Mouse (Mus musculus): Measurements from ENCODE around the gene Wasf2. TPM values are rescaled to one million over a fixed set of nuclear protein-coding genes. Genes with fewer than 3 reads are reported as not detected.
"Not testable (repeated sequence)": the region's sequence is repeated elsewhere in the genome, so short reads cannot be mapped to it uniquely, and the experiment has no call there.

Wasf2 gene
- polyA plus RNA-seq, 1 experiment from 2014 or later = 49.1 TPM

DNA sequence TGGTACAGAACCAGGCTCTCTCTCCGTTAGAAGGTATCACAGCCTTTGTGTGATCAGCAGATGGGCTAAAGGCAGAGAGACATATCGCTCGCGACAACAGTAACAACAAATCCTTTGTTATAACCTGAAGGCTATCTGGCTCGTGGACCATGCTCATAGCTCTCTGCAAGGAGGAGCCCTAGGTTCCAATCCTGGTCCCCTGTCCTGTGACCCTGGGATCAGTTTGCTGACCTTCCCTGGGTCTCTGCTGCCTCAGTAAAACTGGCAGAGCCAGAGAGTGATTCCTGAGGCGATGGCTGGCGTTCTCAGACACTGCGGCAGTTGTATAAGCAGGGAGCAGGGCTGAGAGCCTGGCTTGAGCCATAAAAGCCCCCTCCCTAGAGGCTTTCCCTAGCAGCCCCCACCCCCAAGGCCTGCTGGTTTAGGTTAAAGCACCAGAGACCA is 40.0 kb upstream of the Wasf2 start:
- peaks cover 6% of the 10 kb centered on the region; the same call in 1 of the 2 replicates for H3K27me3 ChIP-seq
- H3K27ac ChIP-seq = peak overlapping the region; percentile 84
- H3K9ac ChIP-seq = peak overlapping the region; percentile 41
- H3K4me2 ChIP-seq (replicated peaks) = peak overlapping the region; percentile 8; the same call in 1 of the 2 replicates
- no peaks in the 10 kb centered on the region for H3K36me3 ChIP-seq
- 38% methylated on average over 8 of the region's 8 CpGs for WGBS
- H3K4me1 ChIP-seq = peaks cover 80% of the 10 kb centered on the region
- ATAC-seq (ENCODE audit: low FRiP score) = no peak
- no peaks in the 10 kb centered on the region for H3K9me3 ChIP-seq (replicated peaks)
- H3K4me3 ChIP-seq = no peak overlapping the region

DNA sequence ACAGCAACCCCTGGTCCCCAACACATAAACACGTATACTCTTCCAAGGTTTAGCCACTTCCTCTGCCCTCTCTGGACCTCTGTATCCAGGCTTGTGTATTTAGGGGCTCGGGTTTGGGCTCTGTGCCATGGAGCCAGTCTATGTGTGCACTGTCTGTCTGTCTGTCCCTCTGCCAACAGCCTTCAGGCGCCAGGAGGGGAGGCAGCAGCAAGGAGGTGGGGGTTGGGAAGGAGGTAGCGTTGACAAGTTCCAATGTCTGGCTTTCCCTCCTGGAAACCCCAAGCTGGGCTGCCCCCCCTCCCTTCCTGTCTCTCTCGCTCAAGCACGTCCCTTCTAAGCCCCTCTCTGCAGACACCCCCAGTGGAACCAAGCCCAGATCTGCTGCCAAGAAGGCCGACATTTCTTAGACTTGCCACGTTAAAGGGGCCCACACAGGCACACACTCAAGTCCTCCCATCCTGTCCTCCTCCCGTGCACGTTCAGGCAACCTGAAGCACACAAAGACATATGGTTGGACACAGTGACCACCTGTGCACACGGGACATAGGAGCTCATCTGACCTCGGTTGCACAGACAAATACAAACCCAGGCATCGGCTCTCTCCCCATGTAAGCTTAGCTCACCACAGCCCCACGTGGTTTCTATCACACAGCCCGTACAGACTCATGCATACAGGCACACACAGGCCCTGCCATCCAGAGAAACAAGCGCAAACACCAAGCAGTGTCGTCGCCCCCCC is 39.4 kb upstream of the Wasf2 start:
- WGBS = 43% methylated on average over 18 of the region's 18 CpGs
- no peaks in the 10 kb centered on the region for H3K9me3 ChIP-seq (replicated peaks)
- no peaks in the 10 kb centered on the region for H3K36me3 ChIP-seq
- H3K9ac ChIP-seq = peak overlapping the region; percentile 41; the same call in 1 of the 2 replicates
- no peak overlapping the region for H3K4me3 ChIP-seq
- ATAC-seq (ENCODE audit: low FRiP score) = no peak
- H3K27me3 ChIP-seq = 0 out of 2 replicates have a peak, but pooled peaks cover 3% of the 10 kb centered on the region
- peak overlapping the region; percentile 84 for H3K27ac ChIP-seq
- H3K4me2 ChIP-seq (replicated peaks) = peak overlapping the region; percentile 8; the same call in 1 of the 2 replicates
- peaks cover 79% of the 10 kb centered on the region for H3K4me1 ChIP-seq

DNA sequence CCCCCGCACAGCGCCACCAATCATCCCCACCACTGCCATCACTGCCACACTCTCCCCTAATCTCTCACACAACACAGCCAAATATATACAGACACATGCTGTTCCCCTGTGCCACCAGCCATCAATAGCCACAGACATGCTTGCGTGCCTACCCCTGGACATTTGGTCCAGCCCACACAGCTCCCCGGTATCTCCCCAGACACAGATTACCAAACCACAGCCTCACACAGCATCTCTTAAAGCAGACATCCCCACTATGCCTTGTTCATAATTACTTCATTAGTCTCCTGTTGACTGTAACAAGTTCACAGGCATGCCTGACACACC is 38.9 kb upstream of the Wasf2 start:
- no peaks in the 10 kb centered on the region for H3K36me3 ChIP-seq
- WGBS = 81% methylated on average over 4 of the region's 4 CpGs
- no peak overlapping the region for H3K9ac ChIP-seq
- H3K4me3 ChIP-seq = no peak overlapping the region
- H3K9me3 ChIP-seq (replicated peaks) = no peaks in the 10 kb centered on the region
- no peak overlapping the region for H3K4me2 ChIP-seq (replicated peaks)
- H3K4me1 ChIP-seq = peaks cover 74% of the 10 kb centered on the region
- ATAC-seq (ENCODE audit: low FRiP score) = no peak
- peak overlapping the region; percentile 84; the same call in 1 of the 2 replicates for H3K27ac ChIP-seq
- 0 out of 2 replicates have a peak, but pooled peaks cover 3% of the 10 kb centered on the region for H3K27me3 ChIP-seq

DNA sequence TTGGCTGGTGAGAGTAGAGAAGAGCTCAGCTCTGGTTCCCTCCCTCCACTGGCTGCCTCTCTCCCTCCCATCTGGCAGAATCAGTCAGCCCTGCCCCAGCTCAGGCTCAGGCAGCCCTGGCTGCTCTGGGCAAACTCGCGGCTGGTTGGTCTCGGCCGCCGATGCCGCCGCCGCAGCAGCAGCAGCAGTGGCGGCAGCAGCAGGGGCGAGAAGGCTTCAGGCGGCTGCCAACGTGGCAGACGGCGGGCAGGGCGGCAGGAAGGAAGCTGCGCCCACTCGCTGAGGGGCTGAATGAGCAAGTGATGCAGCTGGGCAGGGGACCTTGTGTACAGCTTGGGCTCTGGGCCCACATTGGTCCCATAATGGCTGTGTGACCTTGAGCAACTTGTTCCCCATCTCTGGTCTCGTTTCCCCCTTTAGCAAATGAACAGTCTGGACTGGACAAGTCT is 37.8 kb upstream of the Wasf2 start:
- Histone ChIP-seq H3K9ac (no peak overlapping the region), H3K4me3 (peak overlapping the region; percentile 10; the same call in 1 of the 2 replicates), H3K27me3 (0 out of 2 replicates have a peak, but pooled peaks cover 3% of the 10 kb centered on the region), H3K9me3 (replicated peaks) (no peaks in the 10 kb centered on the region), H3K27ac (peak overlapping the region; percentile 70), H3K36me3 (no peaks in the 10 kb centered on the region), H3K4me1 (peaks cover 66% of the 10 kb centered on the region), H3K4me2 (replicated peaks) (peak overlapping the region; percentile 38)
- WGBS = 6% methylated on average over 18 of the region's 18 CpGs
- 0 out of 2 replicates have a peak, but pooled peaks have one; percentile 34 for ATAC-seq (ENCODE audit: low FRiP score)

DNA sequence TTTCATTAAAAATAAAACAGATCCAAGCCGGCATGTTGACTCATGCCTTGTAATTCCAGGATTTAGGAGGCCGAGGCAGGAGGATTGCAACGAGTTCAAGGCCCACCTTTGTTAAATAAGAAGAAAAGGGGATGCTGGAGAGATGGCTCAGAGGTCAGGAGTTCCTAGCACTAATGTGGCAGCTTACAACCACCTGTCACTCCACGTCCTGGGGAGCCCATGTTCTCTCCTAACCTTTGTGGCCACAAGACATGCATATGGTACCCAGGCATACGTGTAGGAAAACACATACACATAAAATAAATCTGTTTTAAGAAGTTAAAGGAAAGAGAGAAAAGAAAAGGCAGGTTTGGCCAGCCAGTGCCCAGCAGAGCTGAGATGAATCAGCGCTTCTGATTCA is 37.2 kb upstream of the Wasf2 start:
- H3K9ac ChIP-seq = 0 out of 2 replicates have a peak overlapping the region, but pooled peaks have one; percentile 10
- peak overlapping the region; percentile 70 for H3K27ac ChIP-seq
- H3K4me3 ChIP-seq = no peak overlapping the region
- H3K36me3 ChIP-seq = no peaks in the 10 kb centered on the region
- no peak overlapping the region; the same call in 1 of the 2 replicates for H3K4me2 ChIP-seq (replicated peaks)
- ATAC-seq (ENCODE audit: low FRiP score) = no peak
- no peaks in the 10 kb centered on the region for H3K9me3 ChIP-seq (replicated peaks)
- 0 out of 2 replicates have a peak, but pooled peaks cover 3% of the 10 kb centered on the region for H3K27me3 ChIP-seq
- peaks cover 60% of the 10 kb centered on the region for H3K4me1 ChIP-seq
- 51% methylated on average over 6 of the region's 6 CpGs for WGBS

DNA sequence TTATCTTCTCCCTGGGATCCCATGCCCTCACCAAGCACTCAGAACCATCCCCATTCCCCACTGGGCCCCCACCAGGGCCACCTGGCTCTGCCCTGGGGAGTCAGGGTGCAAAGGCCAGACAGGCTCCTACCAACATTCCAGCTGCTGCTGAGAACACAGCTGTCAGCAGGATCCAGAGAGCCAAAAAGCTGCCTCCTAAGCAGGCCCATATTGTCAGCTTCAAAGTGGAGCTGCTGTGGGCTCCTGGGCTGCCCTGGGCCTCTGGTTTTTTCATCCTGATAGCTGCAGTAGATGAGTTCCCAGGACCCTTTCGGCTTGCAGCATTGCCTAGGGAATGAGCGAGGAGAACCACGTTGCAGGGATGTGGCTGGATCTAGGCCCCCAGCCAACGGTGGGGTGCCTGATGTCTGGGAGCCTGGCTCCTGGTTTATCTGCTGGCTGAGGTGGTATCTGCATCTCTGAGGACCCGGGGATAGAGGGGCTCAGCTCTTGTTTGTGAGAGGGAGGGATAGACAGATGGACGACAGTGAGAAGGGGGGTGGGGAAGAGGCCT is 36.7 kb upstream of the Wasf2 start:
- no peak for ATAC-seq (ENCODE audit: low FRiP score)
- 0 out of 2 replicates have a peak, but pooled peaks cover 3% of the 10 kb centered on the region for H3K27me3 ChIP-seq
- peaks cover 60% of the 10 kb centered on the region for H3K4me1 ChIP-seq
- peak overlapping the region; percentile 10; the same call in 1 of the 2 replicates for H3K9ac ChIP-seq
- H3K9me3 ChIP-seq (replicated peaks) = no peaks in the 10 kb centered on the region
- WGBS = 15% methylated on average over 6 of the region's 6 CpGs
- H3K4me3 ChIP-seq = no peak overlapping the region
- H3K36me3 ChIP-seq = no peaks in the 10 kb centered on the region
- peak overlapping the region; percentile 62 for H3K27ac ChIP-seq
- H3K4me2 ChIP-seq (replicated peaks) = no peak overlapping the region

DNA sequence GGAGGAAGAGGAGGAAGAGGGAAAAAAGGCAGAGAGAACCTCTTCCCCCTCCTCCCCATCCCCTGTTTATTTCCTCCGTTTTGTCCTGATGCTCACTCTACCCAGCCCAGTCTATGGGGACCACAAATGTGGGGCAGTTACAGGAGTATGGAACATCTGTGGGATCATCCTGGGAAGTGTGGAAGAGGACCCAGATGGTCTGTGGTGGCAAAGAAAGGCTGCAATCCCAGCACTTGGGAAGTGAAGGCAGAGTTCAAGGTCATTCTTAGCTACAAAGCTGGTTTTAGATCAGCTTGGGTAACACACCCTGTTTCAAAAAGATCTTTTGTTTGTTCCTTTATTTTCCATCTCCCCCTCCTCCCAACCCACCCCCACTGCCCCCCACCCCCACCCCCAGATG is 36.0 kb upstream of the Wasf2 start:
- Histone ChIP-seq H3K9ac (no peak overlapping the region; the same call in 1 of the 2 replicates), H3K9me3 (replicated peaks) (no peaks in the 10 kb centered on the region), H3K27me3 (0 out of 2 replicates have a peak, but pooled peaks cover 3% of the 10 kb centered on the region), H3K4me2 (replicated peaks) (no peak overlapping the region), H3K4me1 (peaks cover 60% of the 10 kb centered on the region), H3K36me3 (no peaks in the 10 kb centered on the region), H3K4me3 (no peak overlapping the region), H3K27ac (0 out of 2 replicates have a peak overlapping the region, but pooled peaks have one; percentile 5)
- no peak for ATAC-seq (ENCODE audit: low FRiP score)
- 20% methylated on average over 1 of the region's 1 CpGs for WGBS

DNA sequence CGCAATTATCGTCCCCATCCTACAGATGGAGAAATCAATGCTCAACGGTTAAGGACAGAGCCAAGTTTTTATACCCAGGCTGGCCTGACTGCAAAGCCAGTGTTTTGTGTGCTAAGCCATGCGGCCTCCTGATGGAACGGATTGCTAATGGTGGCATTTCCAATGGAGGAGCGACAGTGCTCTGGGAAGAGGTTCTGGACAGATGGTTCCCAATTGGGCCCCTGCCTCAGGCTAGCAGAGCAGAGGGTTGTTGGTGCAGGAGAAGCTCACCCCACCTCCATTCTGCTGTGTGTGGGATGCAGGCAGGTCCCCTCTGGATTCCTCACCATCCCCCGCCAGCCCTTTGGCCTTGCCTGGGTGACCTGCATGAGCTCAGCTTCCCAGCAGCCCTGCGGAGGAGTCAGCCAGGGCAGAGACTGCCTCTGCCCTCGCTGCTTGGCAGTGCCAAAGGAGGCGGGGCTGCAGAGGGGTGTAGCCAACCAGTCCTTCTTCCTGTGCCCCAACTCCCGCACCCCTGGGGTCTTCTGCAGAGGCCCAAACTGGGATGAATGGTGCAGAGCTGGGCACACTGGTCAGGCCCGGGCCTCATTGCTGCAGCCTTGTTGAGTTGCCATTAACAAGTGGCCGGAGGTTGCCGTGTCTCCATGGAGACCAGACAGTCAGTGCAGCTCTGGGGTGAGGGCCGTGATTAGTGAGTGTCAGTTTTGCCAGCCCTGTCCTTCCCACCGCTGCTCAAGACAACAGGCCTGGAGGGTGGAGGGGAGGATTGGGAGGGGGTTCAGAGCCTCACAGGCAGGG is 35.2 kb upstream of the Wasf2 start:
- Histone ChIP-seq H3K4me3 (no peak overlapping the region), H3K9ac (0 out of 2 replicates have a peak overlapping the region, but pooled peaks have one; percentile 15), H3K27me3 (no peaks in the 10 kb centered on the region), H3K36me3 (no peaks in the 10 kb centered on the region), H3K9me3 (replicated peaks) (no peaks in the 10 kb centered on the region), H3K4me1 (peaks cover 51% of the 10 kb centered on the region), H3K27ac (peak overlapping the region; percentile 82), H3K4me2 (replicated peaks) (peak overlapping the region; percentile 32)
- 25% methylated on average over 16 of the region's 16 CpGs for WGBS
- ATAC-seq (ENCODE audit: low FRiP score) = peak; percentile 80

DNA sequence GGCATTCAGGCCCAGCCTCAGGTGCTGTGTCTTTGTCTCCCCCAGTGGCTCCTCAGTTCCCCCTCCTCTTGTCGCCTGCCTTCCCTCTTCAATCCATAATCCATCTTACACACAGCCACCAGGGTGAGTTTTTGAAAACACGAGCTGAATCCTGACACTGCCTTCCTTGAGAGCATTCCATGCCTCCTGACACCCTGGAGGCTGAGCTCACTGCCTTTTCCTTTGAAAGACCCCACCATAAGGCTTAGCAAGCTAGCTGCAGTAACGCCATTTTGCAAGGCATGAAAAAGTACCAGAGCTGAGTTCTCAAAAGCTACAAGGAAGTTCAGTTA is 34.6 kb upstream of the Wasf2 start:
- H3K9me3 ChIP-seq (replicated peaks); ATAC-seq (ENCODE audit: low FRiP score); H3K36me3 ChIP-seq; H3K4me3 ChIP-seq; H3K9ac ChIP-seq; H3K27me3 ChIP-seq: not testable (repeated sequence)
- peak overlapping the region; percentile 82 for H3K27ac ChIP-seq
- 7% methylated on average over 3 of the region's 3 CpGs for WGBS
- H3K4me2 ChIP-seq (replicated peaks) = peak overlapping the region; percentile 32
- peaks cover 45% of the 10 kb centered on the region for H3K4me1 ChIP-seq

DNA sequence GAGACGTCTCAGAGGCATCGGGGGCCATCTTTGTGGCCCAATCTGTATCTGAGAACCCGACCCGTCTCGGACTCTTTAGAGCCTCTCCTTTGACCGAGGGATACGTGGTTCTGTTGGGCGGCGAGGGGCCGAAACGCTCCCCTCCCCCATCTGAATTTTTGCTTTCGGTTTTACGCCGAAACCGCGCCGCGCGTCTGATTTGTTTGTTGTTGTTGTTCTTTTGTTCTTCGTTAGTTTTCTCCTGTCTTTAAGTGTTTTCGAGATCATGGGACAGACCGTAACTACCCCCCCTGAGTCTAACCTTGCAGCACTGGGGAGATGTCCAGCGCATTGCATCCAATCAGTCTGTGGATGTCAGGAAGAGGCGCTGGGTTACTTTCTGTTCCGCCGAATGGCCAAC is 33.6 kb upstream of the Wasf2 start:
- not testable (repeated sequence) for H3K27ac ChIP-seq; H3K9ac ChIP-seq; H3K9me3 ChIP-seq (replicated peaks); H3K27me3 ChIP-seq; ATAC-seq (ENCODE audit: low FRiP score); H3K36me3 ChIP-seq
- Histone ChIP-seq H3K4me3 (peak overlapping the region; percentile 26), H3K4me2 (replicated peaks) (peak overlapping the region; percentile 36; the same call in 1 of the 2 replicates), H3K4me1 (peaks cover 36% of the 10 kb centered on the region)
- WGBS = 0% methylated on average over 16 of the region's 26 CpGs

DNA sequence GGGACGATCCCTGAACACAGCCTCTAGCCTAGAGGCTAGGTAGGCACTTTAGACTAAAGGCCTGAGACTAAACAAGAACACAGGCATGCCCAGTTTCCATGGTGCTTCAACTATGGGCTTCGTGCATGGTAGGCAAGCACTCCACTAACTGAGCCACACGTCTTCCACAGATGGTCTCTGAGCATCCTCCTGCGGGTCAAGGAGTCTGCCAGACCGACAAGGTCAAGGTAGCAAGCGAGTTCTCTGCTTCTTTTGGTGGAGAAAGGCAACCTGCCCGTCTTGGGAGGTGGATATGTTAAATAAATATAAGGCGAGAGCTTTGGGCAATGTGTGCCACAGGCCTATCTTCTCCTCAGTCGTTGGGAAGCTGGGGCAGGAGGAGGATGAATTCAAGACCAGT is 28.6 kb upstream of the Wasf2 start:
- H3K4me2 ChIP-seq (replicated peaks) = no peak overlapping the region
- no peak for ATAC-seq (ENCODE audit: low FRiP score)
- no peaks in the 10 kb centered on the region for H3K9me3 ChIP-seq (replicated peaks)
- no peak overlapping the region for H3K9ac ChIP-seq
- H3K27ac ChIP-seq = no peak overlapping the region
- no peaks in the 10 kb centered on the region for H3K27me3 ChIP-seq
- H3K4me3 ChIP-seq = no peak overlapping the region
- H3K4me1 ChIP-seq = peaks cover 13% of the 10 kb centered on the region
- H3K36me3 ChIP-seq = no peaks in the 10 kb centered on the region
- WGBS = 82% methylated on average over 9 of the region's 9 CpGs

Data from hindbrain, embryonic 12.5 days (tissue).